Comparison of ENCODE assay signal across 19 mouse cellular contexts in genomic region chr9:104239076-104239475, GRCm38 (mm10).
"Had no signal": no experiment of that assay in that cellular context is flagged by ENCODE, and none has a peak within 500 bp of the region (broad histone marks: within the 10 kb centered on the region; RNA-seq: fewer than 3 reads in every experiment).

No protein-coding gene starts in this region.

- H3K4me2 ChIP-seq: intestine, embryonic 15.5 days; kidney, embryonic 15.5 days; liver, embryonic 11.5 days; stomach, embryonic 15.5 days had no signal

- H3K4me3 ChIP-seq: intestine, embryonic 15.5 days; kidney, embryonic 15.5 days; left cerebral cortex, adult 2 months; megakaryocyte, embryonic 14.5 days; midbrain, embryonic 10.5 days; stomach, embryonic 15.5 days had no signal

- H3K27ac ChIP-seq: intestine, embryonic 15.5 days; kidney, embryonic 15.5 days; left cerebral cortex, adult 2 months; liver, embryonic 14.5 days; midbrain, embryonic 10.5 days; stomach, embryonic 15.5 days had no signal

- H3K27me3 ChIP-seq: intestine, embryonic 15.5 days; kidney, embryonic 15.5 days; megakaryocyte, embryonic 14.5 days; stomach, embryonic 15.5 days had no signal

- DNase-seq: kidney, adult 11 months; kidney, adult 8-10 months; kidney, postnatal 10 days; kidney, postnatal 36 days; layer of hippocampus, postnatal 36 days; lung, adult 2 months; midbrain, embryonic 14.5 days; right cerebral cortex, adult 18-20 months; right cerebral cortex, postnatal 25 days; spleen, adult 18-20 months; thymus, postnatal 25 days had no signal

- H3K4me1 ChIP-seq: intestine, embryonic 15.5 days; kidney, embryonic 15.5 days; midbrain, embryonic 10.5 days; stomach, embryonic 15.5 days had no signal

- H3K9me3 ChIP-seq: intestine, embryonic 15.5 days; kidney, embryonic 15.5 days; megakaryocyte, embryonic 14.5 days; midbrain, embryonic 10.5 days; stomach, embryonic 15.5 days had no signal

- ATAC-seq: intestine, embryonic 15.5 days had no signal

- H3K9ac ChIP-seq: intestine, embryonic 15.5 days; kidney, embryonic 15.5 days; liver, embryonic 14.5 days; stomach, embryonic 15.5 days had no signal
